Mouse (Mus musculus) olfactory bulb, adult 2 months (tissue): ENCODE results near the gene Nabp2.

Source experiments
- CTCF ChIP-seq: fragments of 200-500 bp; IDR thresholded peaks from 2 replicates; pipeline ENCODE4 v1.5.1; 2012; ENCODE audit warnings: low read depth, mild to moderate bottlenecking, low read length, moderate library complexity; ENCODE audit not compliant: insufficient read depth
- POLR2A ChIP-seq: fragments of 200-500 bp; IDR thresholded peaks from 2 replicates; pipeline ENCODE4 v1.6.1; 2012; ENCODE audit warnings: mild to moderate bottlenecking, low read depth, low read length, moderate library complexity; ENCODE audit not compliant: insufficient read depth

- no peak for TF ChIP-seq CTCF
- no peak for TF ChIP-seq POLR2A
Observed at GRCm38 (mm10) chr10:128457676-128458075, 46.4 kb upstream of the Nabp2 start.
